In the genomic region with DNA sequence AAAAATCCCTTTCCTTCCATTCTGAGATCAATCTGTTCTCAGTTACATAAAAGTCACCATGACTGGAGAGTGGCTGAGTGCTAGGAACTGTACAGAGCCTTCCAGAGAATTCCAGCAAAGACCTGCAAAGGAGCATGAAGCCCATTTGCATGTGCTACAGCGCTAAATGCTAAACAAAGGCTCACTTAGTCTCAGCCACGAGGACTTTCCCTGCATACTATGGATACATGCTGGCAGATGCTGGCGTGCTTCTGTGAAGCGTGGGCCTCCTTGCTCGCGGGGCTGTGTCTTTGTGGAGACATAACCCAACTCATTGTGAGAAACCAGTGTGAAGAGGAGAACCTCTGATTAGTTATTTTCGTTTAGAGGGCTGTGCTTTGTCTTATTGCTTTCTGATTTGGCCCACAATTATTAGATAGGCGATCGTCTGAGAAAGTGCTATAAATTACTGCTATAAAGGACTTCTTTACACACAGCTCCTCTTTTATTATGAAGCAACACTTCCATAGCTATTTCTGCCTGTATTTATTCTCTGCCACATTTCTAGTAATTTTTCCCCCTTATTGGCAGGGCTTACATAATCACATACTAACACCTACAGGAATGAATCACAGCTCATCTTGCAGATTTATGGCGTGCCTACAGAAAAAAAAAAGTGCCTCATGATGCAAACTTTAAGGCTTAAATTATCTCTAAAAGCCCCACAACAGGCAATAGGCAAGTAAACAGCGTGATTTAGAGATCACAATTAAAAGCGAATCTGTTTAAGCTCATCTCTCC, we compare ENCODE assay signal across 14 mouse cellular contexts. TPM values are rescaled to one million over a fixed set of nuclear protein-coding genes. Genes with fewer than 3 reads are reported as not detected.
DNase-seq lines count a peak whose midpoint lies in the region; TF ChIP-seq lines count a peak whose summit lies in the region.
"Had no signal": no experiment of that assay in that cellular context is flagged by ENCODE, and none has a peak within 500 bp of the region (broad histone marks: within the 10 kb centered on the region; RNA-seq: fewer than 3 reads in every experiment).

No protein-coding gene starts in this region.

- peak; percentile 9 for DNase-seq in embryo, embryonic 11 days
- DNase-seq in embryo, embryonic 10.5 days (ENCODE audit: low spot score), result no peak
- DNase-seq in brain, adult 2 months (ENCODE audit: low read depth, low spot score), result peak; percentile 89
- peak; percentile 33 to 57 for DNase-seq in layer of hippocampus, adult 2 months (ENCODE audit: low spot score in 2 of 2)
- DNase-seq in left cerebral cortex, postnatal 14 days (ENCODE audit: low spot score in 2 of 2), result peak; percentile 79 to 85
- DNase-seq in cerebellum, postnatal 36 days, result no peak
- DNase-seq in natural killer cell, adult 2 months (ENCODE audit: low spot score in 2 of 2), result no peak
- DNase-seq in ovary, adult 18-20 months (ENCODE audit: low spot score), result no peak
- DNase-seq: adrenal gland, postnatal 36 days; cerebellum, adult 9-11 months; heart, adult 18-20 months; heart, postnatal 36 days; kidney, adult 2 months had no signal

- H3K27ac ChIP-seq in layer of hippocampus, adult 2 months, result peak overlapping the region; percentile 68
- H3K27ac ChIP-seq: embryonic facial prominence, embryonic 15.5 days had no signal

- no peak for TF ChIP-seq CTCF in layer of hippocampus, adult 2 months (conservative IDR thresholded peaks at IDR 0.05)

- intact Hi-C loops in left cerebral cortex, postnatal 14 days (cut with DNase I), result loop anchor here (5.0 kb wide), 1 partner anchor 609 kb away; no protein-coding TSS in a partner anchor

- H3K4me3 ChIP-seq in layer of hippocampus, adult 2 months, result no peak overlapping the region
- H3K4me3 ChIP-seq: embryonic facial prominence, embryonic 15.5 days had no signal

RNA-seq across cellular contexts. Expression of gene Mtpn, which starts 58.9 kb away (rescaled TPM):
- total RNA-seq in layer of hippocampus, adult 2 months (2021), result 100 to 1,000 TPM; 240 to 257 TPM
- 100 to 1,000 TPM; 344 to 362 TPM for total RNA-seq in left cerebral cortex, postnatal 14 days (2021)

Comparison
In these comparisons a context has a peak if more than half of its experiments do, and no peak if none do; other contexts are left out.
1. DNase-seq: peak in embryo, embryonic 11 days (single experiment), brain, adult 2 months (single experiment), layer of hippocampus, adult 2 months (2 of 2) and left cerebral cortex, postnatal 14 days (2 of 2); none in embryo, embryonic 10.5 days (single experiment), cerebellum, postnatal 36 days (0 of 2), natural killer cell, adult 2 months (0 of 2) and ovary, adult 18-20 months (single experiment).